Mouse (Mus musculus) brown adipose tissue, adult 24 weeks (tissue): ENCODE data around the gene Hnrnpa3. TPM values are rescaled to one million over a fixed set of nuclear protein-coding genes. Genes with fewer than 3 reads are reported as not detected.

ENCODE experiments used
- H3K27ac ChIP-seq: fragments of 200-500 bp; replicated peaks from 2 replicates; pipeline ENCODE4 v1.5.1; 2012; ENCODE audit warnings: low read depth, mild to moderate bottlenecking, low read length
- H3K4me1 ChIP-seq: fragments of 200-500 bp; 2 replicates; pipeline ENCODE4 v1.6.1; 2012; ENCODE audit warnings: low read length, mixed read lengths; ENCODE audit not compliant: control insufficient read depth, insufficient read depth, insufficient read length
- H3K4me3 ChIP-seq: fragments of 200-500 bp; 2 replicates; pipeline ENCODE4 v1.5.1; 2012; ENCODE audit warnings: low read depth, mild to moderate bottlenecking, low read length, moderate library complexity; ENCODE audit not compliant: insufficient read depth
- polyA plus RNA-seq: library from polyadenylated mRNA; stranded (reverse); fragments of >200 nt; gene quantifications from 2 replicates; pipeline ENCODE4 v1.2.4, GENCODE M21; 2012; ENCODE audit not compliant: missing spikeins, insufficient read depth, insufficient read length

Hnrnpa3 gene
- polyA plus RNA-seq, 1 experiment: 58.7 TPM

DNA sequence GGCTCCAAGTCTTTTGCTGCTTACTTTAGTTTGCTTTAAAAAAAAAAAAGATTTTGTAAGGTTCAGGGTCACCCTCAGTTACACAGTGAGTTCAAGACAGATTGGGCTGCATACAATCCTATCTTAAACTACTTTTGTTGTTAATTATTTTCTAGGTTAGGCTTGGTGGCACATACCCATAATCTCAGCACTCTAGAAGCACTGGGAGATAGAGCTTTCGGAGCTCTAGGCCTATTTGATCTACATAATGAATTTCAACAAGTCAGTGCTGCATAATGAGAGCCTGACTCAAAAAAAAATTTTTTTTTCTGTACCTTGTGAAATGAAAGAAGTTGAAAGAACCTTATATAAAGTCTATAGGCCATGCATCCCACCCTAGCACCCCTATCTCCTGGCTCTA, 4.4 kb upstream of the Hnrnpa3 start:
- 0 out of 2 replicates have a peak, but pooled peaks cover 3% of the 10 kb centered on the region for H3K4me1 ChIP-seq
- no peak overlapping the region for H3K27ac ChIP-seq

DNA sequence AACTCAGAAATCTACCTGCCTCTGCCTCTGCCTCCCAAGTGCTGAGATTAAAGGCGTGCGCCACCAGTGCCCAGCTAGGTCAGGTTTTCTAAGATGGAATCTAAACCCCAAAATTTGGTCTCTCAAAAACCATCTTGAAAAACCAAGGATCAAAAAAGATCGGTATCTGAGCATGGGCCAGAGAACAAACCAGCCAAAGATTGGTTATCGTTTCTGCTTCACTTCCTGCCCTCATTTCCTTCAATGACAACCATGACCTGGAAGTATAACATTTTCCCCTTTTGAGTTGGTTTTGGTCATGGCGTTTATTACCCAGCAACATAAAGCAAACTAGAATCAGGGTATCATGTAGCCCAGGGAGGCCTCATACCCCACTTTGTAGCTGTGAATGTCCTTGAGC, 2.1 kb upstream of the Hnrnpa3 start:
- H3K27ac ChIP-seq: no peak overlapping the region; the same call in 1 of the 2 replicates
- H3K4me3 ChIP-seq: no peak overlapping the region
- H3K4me1 ChIP-seq: 0 out of 2 replicates have a peak, but pooled peaks cover 5% of the 10 kb centered on the region

More for the DNA sequence above, 4.4 kb upstream of the Hnrnpa3 start:
- no peak overlapping the region for H3K4me3 ChIP-seq

DNA sequence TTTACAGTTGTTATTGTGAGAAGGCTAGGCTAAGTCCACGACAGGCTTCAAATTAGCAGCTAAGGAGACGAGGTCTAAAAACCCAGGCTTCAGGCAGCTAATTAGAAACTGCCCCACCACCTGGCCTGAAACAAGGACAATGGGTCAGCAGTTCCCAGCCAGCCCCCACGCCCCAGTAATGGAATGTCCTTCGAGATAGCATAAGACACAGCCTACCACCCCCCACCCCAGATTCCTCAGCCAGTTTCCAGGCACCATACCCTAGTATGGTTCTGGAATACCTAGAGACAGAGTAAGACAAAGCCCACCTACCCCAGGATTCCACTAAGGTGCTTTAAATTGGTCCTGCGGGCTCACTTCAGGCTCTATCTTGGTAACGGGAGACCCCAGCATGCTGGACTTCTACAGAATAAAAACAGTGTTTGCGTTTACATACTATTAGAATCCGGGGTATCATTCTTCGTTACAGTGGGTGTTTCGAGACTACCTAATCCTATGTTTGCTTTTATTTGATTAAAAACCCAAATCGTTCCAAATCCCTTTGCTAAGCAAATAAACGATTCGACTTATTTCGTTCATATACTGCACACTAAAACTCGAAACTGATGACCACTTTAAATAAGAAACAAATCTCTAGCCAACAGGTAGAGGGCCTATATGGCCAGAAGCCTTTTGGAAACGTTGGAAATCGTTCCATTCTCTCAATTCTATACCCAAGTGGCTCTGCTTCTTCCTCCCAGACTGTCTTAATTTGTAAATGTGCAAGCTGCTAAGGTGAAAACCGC, 962 bp upstream of the Hnrnpa3 start:
- Histone ChIP-seq H3K4me3 (peak overlapping the region; percentile 81), H3K27ac (peak overlapping the region; percentile 96), H3K4me1 (0 out of 2 replicates have a peak, but pooled peaks cover 5% of the 10 kb centered on the region)

DNA sequence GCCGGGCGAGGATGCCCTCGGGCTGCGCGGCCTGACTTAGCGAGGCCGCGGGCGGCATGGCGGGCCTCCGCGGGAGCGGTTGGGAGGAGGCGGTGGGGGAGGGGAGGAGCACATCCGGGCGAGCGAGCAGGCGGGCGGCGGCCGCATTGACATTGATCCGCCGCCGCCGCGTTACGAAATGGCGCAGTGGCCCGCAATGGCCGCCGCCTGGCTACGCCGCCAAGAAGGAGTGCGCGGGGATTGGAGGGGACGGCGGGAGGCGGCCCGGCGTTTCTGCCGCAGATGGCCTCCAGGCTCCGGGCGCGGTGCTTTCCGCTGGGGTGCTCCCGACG, 534 bp downstream of the Hnrnpa3 start:
- 0 out of 2 replicates have a peak, but pooled peaks cover 5% of the 10 kb centered on the region for H3K4me1 ChIP-seq
- peak overlapping the region; percentile 91 for H3K4me3 ChIP-seq
- H3K27ac ChIP-seq: peak overlapping the region; percentile 94

DNA sequence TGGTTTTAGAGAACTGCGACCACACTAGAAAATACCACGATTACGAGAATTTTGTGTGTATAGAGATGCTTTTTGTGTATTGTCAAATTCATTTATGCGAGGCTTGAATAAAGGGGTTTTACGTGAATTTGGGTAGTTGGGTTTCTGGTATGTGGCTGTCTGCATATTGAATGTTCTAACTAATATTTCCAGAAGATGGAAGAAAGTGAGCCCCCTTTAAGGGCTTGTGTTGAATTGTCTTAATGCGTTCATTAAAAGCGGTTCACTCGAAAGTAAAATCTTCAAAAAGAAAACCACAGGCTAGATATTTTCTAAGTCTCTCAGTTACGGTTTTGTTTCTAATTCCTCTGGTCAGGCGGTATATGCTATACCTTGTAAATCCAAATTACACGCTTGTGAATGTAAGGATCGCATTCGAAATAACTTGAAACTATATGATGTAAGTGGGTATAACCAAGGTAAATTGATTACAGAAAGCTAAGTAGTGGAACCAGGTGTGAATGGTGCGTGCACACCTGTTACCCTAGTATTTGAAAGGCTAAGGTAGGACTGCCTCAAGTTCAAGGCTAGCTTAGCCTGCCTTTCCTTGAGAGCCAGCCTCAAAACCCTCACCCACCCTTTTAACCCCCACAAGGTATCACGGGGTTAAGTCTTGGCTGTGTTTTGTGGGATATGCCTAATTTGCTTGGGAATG, 1.3 kb downstream of the Hnrnpa3 start:
- 0 out of 2 replicates have a peak, but pooled peaks cover 5% of the 10 kb centered on the region for H3K4me1 ChIP-seq
- H3K4me3 ChIP-seq: peak overlapping the region; percentile 91
- 0 out of 2 replicates have a peak overlapping the region, but pooled peaks have one; percentile 39 for H3K27ac ChIP-seq

DNA sequence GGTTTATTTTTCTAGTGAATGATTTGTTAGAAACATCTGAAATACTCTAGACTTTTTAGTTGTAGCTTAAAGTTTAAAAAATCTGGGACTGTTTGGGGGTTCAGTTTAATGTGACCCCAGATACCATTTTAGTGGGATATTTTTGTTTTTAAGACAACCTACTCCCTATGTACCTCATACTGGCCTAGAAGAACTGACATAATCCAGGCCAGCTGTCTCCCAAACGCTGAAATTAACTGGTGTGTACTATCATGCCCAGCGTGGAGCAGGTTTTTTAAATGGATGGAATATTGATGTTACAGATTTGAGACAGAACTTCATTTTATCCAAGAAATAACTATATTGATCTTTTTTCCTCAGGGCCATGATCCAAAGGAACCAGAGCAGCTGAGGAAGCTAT, 2.0 kb downstream of the Hnrnpa3 start:
- Histone ChIP-seq H3K27ac (no peak overlapping the region), H3K4me1 (0 out of 2 replicates have a peak, but pooled peaks cover 5% of the 10 kb centered on the region), H3K4me3 (no peak overlapping the region)

DNA sequence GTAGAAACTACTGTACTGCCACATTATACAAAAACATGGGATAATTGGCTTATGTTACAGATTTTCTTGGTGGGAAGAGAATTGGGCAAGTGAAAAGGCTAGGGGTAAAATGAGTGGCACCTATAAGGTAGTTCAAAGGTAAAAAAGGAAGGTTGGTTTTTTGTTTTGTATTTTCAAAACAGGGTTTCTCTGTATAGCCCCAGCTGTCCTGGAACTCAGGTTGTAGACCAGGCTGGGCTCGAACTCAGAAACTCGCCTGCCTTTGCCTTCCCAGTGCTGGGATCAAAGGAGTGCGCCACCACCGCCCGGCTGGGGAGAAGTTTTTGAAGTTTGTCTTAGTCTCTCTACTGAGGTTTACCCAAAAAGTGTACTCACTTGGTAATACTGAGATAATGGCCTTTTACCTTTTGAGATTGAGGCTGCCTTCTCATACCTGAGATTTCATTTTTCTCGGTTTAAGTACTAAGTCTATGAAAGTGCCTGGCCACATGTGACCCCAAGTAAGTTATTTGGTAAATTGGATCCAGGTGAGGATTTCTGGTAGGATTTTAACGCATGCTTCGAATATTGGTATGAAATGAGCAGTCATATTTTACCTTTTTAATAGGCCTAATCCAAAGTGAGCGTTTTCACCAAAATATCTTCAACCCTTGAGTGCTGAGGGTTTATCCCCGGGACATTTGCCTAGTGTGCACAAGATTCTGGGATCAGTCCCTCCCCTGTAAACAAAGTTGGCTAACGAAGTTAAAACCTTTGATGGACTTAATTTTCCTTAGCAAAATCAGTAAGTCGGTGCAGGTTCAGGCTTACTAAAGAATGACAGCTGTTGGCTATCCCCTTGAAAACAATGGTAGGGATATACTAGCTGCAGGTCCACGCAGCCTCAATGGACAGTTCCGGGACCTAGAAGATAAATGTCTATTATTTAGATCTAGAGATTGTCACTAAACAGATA, 10.7 kb downstream of the Hnrnpa3 start:
- H3K4me1 ChIP-seq: no peaks in the 10 kb centered on the region

DNA sequence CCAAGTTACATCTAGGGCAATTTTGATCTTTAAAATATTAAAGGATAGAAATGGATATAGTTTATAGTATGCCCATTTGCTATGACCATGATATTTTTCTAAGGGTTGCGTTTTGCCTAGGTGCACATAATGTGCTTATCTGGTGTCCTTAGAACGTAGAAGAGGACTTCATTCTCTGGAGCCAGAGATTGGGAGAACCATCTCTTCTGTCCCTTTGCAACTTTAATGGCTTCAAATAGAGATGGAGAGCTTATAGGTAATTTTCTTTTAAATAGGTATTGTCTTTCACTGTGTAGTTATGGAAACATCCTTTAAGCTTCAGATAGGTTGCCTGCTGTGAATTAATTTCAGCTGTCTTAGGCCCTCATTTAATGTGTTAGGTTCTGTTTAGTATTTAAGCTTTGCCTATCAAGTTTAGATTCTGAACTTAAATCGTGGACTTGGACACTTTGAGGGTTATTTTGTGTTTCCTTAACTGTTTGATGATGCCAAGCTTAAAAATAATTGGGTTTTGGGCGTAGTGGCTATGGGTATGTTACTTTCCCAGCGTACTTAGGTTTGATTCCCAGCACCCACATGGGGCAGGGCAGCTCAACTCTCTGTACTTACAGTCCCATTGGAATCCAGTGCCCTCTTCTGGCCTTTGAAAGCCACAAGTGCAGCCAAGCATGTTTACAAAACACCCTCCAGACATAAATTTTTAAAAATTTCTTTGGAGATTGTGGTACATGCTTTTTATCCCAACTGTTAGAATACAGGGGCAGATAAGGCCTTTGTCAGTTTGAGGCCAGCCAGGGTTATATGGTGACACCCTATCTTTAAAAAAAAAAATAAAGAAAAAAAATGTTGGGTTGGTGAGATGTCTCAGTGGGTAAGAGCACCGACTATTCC, 11.6 kb downstream of the Hnrnpa3 start:
- Histone ChIP-seq H3K27ac (no peak overlapping the region), H3K4me1 (no peaks in the 10 kb centered on the region), H3K4me3 (no peak overlapping the region)

More for the DNA sequence above, 10.7 kb downstream of the Hnrnpa3 start:
- Histone ChIP-seq H3K27ac (no peak overlapping the region), H3K4me3 (no peak overlapping the region)

DNA sequence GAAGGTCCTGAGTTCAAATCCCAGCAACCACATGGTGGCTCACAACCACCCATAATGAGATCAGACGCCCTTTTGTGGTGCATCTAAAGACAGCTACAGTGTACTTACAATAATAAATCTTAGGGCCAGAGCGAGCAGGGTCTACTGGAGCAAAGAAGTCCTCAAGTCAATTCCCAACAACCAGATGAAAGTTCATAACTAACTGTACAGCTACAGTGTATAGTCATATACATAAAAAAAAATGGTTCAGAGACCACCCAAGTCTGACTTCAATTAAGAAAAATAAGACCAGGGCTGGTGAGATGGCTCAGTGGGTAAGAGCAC, 12.2 kb downstream of the Hnrnpa3 start:
- Histone ChIP-seq H3K4me3 (no peak overlapping the region), H3K4me1 (no peaks in the 10 kb centered on the region), H3K27ac (no peak overlapping the region)

DNA sequence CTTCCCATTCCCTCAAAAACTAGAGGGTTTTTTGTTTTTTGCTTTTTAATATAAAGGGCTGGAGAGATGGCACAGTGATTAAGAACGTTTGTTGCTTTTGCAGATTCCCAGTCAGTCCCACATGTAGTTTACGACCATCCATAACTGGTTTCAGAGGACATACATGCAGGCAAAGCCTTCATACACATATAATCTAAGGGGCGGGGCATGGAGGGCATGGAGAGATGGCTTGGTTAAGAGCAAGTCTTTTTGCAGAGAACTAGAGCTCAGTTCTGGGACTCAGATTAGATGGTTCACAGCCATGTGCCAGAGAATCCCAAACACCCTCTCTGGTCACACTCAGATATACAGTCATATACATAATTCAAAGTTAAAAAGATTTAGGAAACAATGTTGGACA, 13.5 kb downstream of the Hnrnpa3 start:
- no peak overlapping the region for H3K4me3 ChIP-seq
- no peak overlapping the region for H3K27ac ChIP-seq
- H3K4me1 ChIP-seq: no peaks in the 10 kb centered on the region

DNA sequence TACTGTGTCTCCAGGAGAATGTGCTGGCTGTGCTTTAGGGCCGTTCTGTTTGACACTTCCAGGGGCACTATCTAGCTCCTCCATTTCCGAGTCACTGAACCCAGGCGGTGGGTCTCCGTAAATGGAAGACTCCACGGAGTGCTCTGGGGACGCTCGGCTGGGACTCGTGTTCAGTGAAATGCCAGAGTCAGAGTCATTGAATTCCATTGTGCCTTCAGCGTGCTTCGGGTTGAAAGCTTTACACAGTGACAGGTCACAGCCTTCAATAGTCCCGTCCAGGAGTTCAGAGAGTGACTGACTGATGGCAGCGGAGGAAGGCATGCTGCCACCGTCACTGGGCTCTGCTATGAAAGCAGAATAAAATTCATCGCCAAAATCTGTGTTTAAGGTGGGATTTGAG, 17.5 kb downstream of the Hnrnpa3 start:
- peaks cover 4% of the 10 kb centered on the region for H3K4me1 ChIP-seq
- H3K4me3 ChIP-seq: no peak overlapping the region
- no peak overlapping the region for H3K27ac ChIP-seq

DNA sequence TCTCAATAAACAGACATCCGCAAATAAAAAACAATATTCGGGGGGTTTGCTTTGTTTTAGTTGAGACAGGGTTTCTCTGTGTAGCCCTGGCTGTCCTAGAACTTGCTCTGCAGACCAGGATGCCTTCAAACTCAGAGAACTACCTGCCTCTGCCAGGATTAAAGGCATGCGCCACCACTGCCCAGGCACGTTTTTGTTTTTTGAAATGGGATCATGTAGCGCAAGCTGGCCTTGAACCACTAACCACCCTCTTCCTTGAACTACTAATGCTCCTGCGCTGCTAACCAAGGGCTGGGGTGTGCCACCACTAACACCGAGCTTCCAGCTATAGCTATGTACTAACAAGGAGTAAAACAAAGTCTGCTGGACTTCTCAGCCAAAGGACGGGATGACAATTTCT, 20.9 kb downstream of the Hnrnpa3 start:
- Histone ChIP-seq H3K4me1 (peaks cover 18% of the 10 kb centered on the region), H3K27ac (no peak overlapping the region), H3K4me3 (no peak overlapping the region)

DNA sequence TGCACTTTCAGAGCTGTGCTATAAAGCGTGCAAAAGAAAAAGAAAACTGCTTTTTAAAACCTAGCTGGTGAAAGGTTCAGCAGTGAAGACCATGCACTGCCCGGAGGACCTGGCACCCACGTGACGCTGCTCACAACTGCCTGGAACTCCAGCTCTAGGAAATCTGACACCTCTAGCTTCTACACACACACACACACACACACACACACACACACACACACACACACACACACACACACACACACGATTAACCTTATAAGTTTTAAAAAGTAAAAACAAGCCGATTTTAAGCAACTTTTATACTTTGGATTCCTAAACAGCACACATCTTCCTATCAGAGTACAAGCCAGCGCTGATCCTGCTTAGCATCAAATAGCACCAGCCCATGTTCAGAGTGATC, 22.4 kb downstream of the Hnrnpa3 start:
- Histone ChIP-seq H3K4me1 (peaks cover 26% of the 10 kb centered on the region), H3K27ac (no peak overlapping the region; the same call in 1 of the 2 replicates), H3K4me3 (no peak overlapping the region)

DNA sequence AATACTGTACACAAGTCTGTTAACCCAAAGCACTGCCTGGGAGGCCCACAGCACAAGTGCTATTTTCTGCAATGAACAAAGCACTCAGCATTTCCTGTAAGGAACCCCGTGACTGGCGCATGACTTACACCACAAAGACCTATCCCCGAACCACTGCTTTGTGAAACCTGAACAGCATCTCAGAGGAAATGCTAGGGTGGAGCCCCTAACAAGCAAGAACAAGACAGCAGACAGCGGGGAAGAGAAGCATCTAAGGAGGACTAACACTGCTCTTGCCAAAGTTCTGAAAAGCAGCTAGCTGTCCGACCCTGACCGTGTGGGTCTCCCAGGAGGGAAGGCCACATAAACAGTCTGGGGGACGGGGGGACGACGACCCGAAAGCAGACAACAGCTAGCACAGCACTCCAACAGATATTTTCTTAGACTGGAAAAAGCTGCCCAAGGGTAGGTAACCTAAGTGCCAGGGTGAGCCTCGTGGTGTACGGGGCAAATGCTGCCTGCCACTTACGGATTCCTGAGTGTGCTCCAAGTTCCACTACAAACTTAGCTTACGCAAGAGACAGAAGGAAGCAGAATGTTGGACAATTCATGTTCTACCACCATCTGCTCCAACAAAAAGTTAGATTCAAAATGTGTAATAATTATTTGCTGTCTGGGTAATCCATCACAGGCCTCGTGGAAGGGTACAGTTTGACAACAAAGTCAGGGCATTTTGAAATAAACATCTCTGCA, 24.1 kb downstream of the Hnrnpa3 start:
- Histone ChIP-seq H3K4me3 (peak overlapping the region; percentile 47), H3K4me1 (peaks cover 39% of the 10 kb centered on the region), H3K27ac (peak overlapping the region; percentile 96)
